ENCODE assay signal across 7 mouse cellular contexts in genomic region chr3:40847018-40847417, GRCm38 (mm10). TPM values are rescaled to one million over a fixed set of nuclear protein-coding genes. Genes with fewer than 3 reads are reported as not detected.
DNase-seq lines count a peak whose midpoint lies in the region; ATAC-seq and TF ChIP-seq lines count a peak whose summit lies in the region.
"Not testable (repeated sequence)": the region's sequence is repeated elsewhere in the genome, so short reads cannot be mapped to it uniquely, and the experiment has no call there.

No protein-coding gene starts in this region.

- not testable (repeated sequence) for ATAC-seq in intestine, embryonic 16.5 days; limb, embryonic 12.5 days (ENCODE audit: insufficient number of reproducible peaks, insufficient read depth, low FRiP score, low TSS enrichment, low read depth); midbrain, embryonic 13.5 days

- peak overlapping the region; percentile 62 for H3K4me2 ChIP-seq in intestine, embryonic 16.5 days (ENCODE audit: low read depth, low read length)
- peak overlapping the region; percentile 65 for H3K4me2 ChIP-seq in limb, embryonic 12.5 days
- peak overlapping the region; percentile 61 for H3K4me2 ChIP-seq in midbrain, embryonic 13.5 days (replicated peaks)

- not testable (repeated sequence) for H3K36me3 ChIP-seq in intestine, embryonic 16.5 days (ENCODE audit: control insufficient read depth, insufficient read depth, low read length); limb, embryonic 12.5 days; midbrain, embryonic 13.5 days; small intestine, adult 2 months (ENCODE audit: control insufficient read depth, insufficient read depth, low read length)

- TF ChIP-seq POLR2A in small intestine, adult 2 months (IDR thresholded peaks at IDR 0.05; ENCODE audit: low read depth, low read length) = not testable (repeated sequence)

- not testable (repeated sequence) for TF ChIP-seq CTCF in small intestine, adult 2 months (IDR thresholded peaks at IDR 0.05; ENCODE audit: extremely low read depth, insufficient read length, insufficient replicate concordance, low read depth, low read length)

- H3K4me3 ChIP-seq in intestine, embryonic 16.5 days (ENCODE audit: low read length) = peak overlapping the region; percentile 61
- peak overlapping the region; percentile 49 for H3K4me3 ChIP-seq in limb, embryonic 12.5 days (replicated peaks)
- H3K4me3 ChIP-seq in midbrain, embryonic 13.5 days (replicated peaks) = peak overlapping the region; percentile 50
- peak overlapping the region; percentile 78 for H3K4me3 ChIP-seq in small intestine, adult 2 months (ENCODE audit: low read depth, low read length)

- H3K9ac ChIP-seq in intestine, embryonic 16.5 days (ENCODE audit: low read depth, low read length) = peak overlapping the region; percentile 76
- peak overlapping the region; percentile 44 for H3K9ac ChIP-seq in limb, embryonic 12.5 days (replicated peaks)
- peak overlapping the region; percentile 76 for H3K9ac ChIP-seq in midbrain, embryonic 13.5 days (replicated peaks)

- peak; percentile 33 to 46 for DNase-seq in adrenal gland, adult 18-20 months (ENCODE audit: low spot score in 2 of 2)
- DNase-seq in embryo, embryonic 10.5 days (ENCODE audit: low spot score) = peak; percentile 53
- DNase-seq in gastrocnemius, postnatal 36 days = peak; percentile 9 to 43

- intact Hi-C loops in gastrocnemius, postnatal 36 days (cut with DNase I) = not testable (repeated sequence)

- H3K27ac ChIP-seq in intestine, embryonic 16.5 days (ENCODE audit: low read length) = peak overlapping the region; percentile 57
- H3K27ac ChIP-seq in limb, embryonic 12.5 days = not testable (repeated sequence)
- peak overlapping the region; percentile 31 for H3K27ac ChIP-seq in midbrain, embryonic 13.5 days
- peak overlapping the region; percentile 79 for H3K27ac ChIP-seq in small intestine, adult 2 months (ENCODE audit: insufficient read depth, low read depth, low read length)

- not testable (repeated sequence) for H3K27me3 ChIP-seq in intestine, embryonic 16.5 days (replicated peaks; ENCODE audit: control insufficient read depth, insufficient read depth, low read length); limb, embryonic 12.5 days; midbrain, embryonic 13.5 days; small intestine, adult 2 months (ENCODE audit: control insufficient read depth, insufficient read depth, low read length)

- WGBS in intestine, embryonic 16.5 days = 0% methylated on average over 14 of the region's 21 CpGs
- under 1% methylated on average over 18 of the region's 21 CpGs for WGBS in limb, embryonic 12.5 days
- WGBS in midbrain, embryonic 13.5 days = under 1% methylated on average over 17 of the region's 21 CpGs
- WGBS in small intestine, adult 2 months = 1% methylated on average over 19 of the region's 21 CpGs

- not testable (repeated sequence) for H3K9me3 ChIP-seq in intestine, embryonic 16.5 days (ENCODE audit: control insufficient read depth, low read length); limb, embryonic 12.5 days; midbrain, embryonic 13.5 days

- not testable (repeated sequence) for H3K4me1 ChIP-seq in intestine, embryonic 16.5 days (ENCODE audit: control insufficient read depth, insufficient read depth, low read length); limb, embryonic 12.5 days (replicated peaks); midbrain, embryonic 13.5 days (replicated peaks); small intestine, adult 2 months (ENCODE audit: control insufficient read depth, insufficient read depth, insufficient read length, low read length)

RNA-seq across cellular contexts. Expression of gene Abhd18, which starts 0.2 kb away (rescaled TPM):
- 1 to 10 TPM; 3.0 to 6.1 TPM for total RNA-seq in adrenal gland, adult 18-20 months (2021)
- total RNA-seq in gastrocnemius, postnatal 36 days (2021) = 10 to 100 TPM; 13.1 to 23.9 TPM
- 12.6 and 15.8 TPM in 2 replicates for polyA plus RNA-seq in intestine, embryonic 16.5 days (2015; fragmentation: Nextera tagmentation; extraction: Ambion mirVana)
- polyA plus RNA-seq in limb, embryonic 12.5 days (2016; fragmentation: Nextera tagmentation; extraction: Ambion mirVana) = 7.3 and 11.3 TPM in 2 replicates
- 13.2 and 18.6 TPM in 2 replicates for polyA plus RNA-seq in midbrain, embryonic 13.5 days (2015; fragmentation: Nextera tagmentation; extraction: Ambion mirVana)
- 0.76 and 2.6 TPM in 2 replicates for polyA plus RNA-seq in small intestine, adult 2 months (2012; rRNA removed)

RNA-seq across cellular contexts. Expression of gene Mfsd8, which starts 0.3 kb away (rescaled TPM):
- total RNA-seq in adrenal gland, adult 18-20 months (2021) = 10 to 100 TPM; 22.3 to 24.6 TPM
- 10 to 100 TPM; 12.9 to 16.6 TPM for total RNA-seq in gastrocnemius, postnatal 36 days (2021)
- 5.8 and 6.0 TPM in 2 replicates for polyA plus RNA-seq in intestine, embryonic 16.5 days (2015; fragmentation: Nextera tagmentation; extraction: Ambion mirVana)
- polyA plus RNA-seq in limb, embryonic 12.5 days (2016; fragmentation: Nextera tagmentation; extraction: Ambion mirVana) = 5.6 and 6.8 TPM in 2 replicates
- polyA plus RNA-seq in midbrain, embryonic 13.5 days (2015; fragmentation: Nextera tagmentation; extraction: Ambion mirVana) = 11.7 and 12.2 TPM in 2 replicates
- 0.56 and 2.1 TPM in 2 replicates for polyA plus RNA-seq in small intestine, adult 2 months (2012; rRNA removed)

RNA-seq across cellular contexts. Expression of gene Plk4, which starts 47.2 kb away (rescaled TPM):
- total RNA-seq in adrenal gland, adult 18-20 months (2021) = 1 to 10 TPM; 4.8 to 6.0 TPM
- total RNA-seq in gastrocnemius, postnatal 36 days (2021) = under 1 TPM; 0.54 to 0.71 TPM
- polyA plus RNA-seq in intestine, embryonic 16.5 days (2015; fragmentation: Nextera tagmentation; extraction: Ambion mirVana) = 27.9 and 31.7 TPM in 2 replicates
- polyA plus RNA-seq in limb, embryonic 12.5 days (2016; fragmentation: Nextera tagmentation; extraction: Ambion mirVana) = 68.8 and 74.5 TPM in 2 replicates
- 23.2 and 24.1 TPM in 2 replicates for polyA plus RNA-seq in midbrain, embryonic 13.5 days (2015; fragmentation: Nextera tagmentation; extraction: Ambion mirVana)
- polyA plus RNA-seq in small intestine, adult 2 months (2012; rRNA removed) = 0.42 and 1.1 TPM in 2 replicates

RNA-seq across cellular contexts. Expression of gene 1700034I23Rik, which starts 55.3 kb away (rescaled TPM):
- total RNA-seq in adrenal gland, adult 18-20 months (2021) = under 1 TPM in 1 of 2 experiments, not detected in 1; 0.16 TPM
- under 1 TPM in 1 of 2 experiments, not detected in 1; 0.10 TPM for total RNA-seq in gastrocnemius, postnatal 36 days (2021)
- polyA plus RNA-seq in intestine, embryonic 16.5 days (2015; fragmentation: Nextera tagmentation; extraction: Ambion mirVana) = 0.12 and 0.16 TPM in 2 replicates
- polyA plus RNA-seq in limb, embryonic 12.5 days (2016; fragmentation: Nextera tagmentation; extraction: Ambion mirVana) = 0.14 and 0.23 TPM in 2 replicates
- polyA plus RNA-seq in midbrain, embryonic 13.5 days (2015; fragmentation: Nextera tagmentation; extraction: Ambion mirVana) = 0.22 and 0.49 TPM in 2 replicates
- not detected in 2 replicates for polyA plus RNA-seq in small intestine, adult 2 months (2012; rRNA removed)

Comparison
In these comparisons a context has a peak if more than half of its experiments do, and no peak if none do; other contexts are left out.
1. RNA of gene Plk4, which starts 47.2 kb away (polyA plus RNA-seq): 68.8 to 74.5 TPM in limb, embryonic 12.5 days, 27.9 to 31.7 TPM in intestine, embryonic 16.5 days and 23.2 to 24.1 TPM in midbrain, embryonic 13.5 days; 0.42 to 1.1 TPM in small intestine, adult 2 months; every median in the first group is over 10 times any median in the second.
2. Peak in every context shown above with its lines, with median percentiles within 50 percentile points of each other: DNase-seq, H3K4me2 ChIP-seq, H3K4me3 ChIP-seq and H3K9ac ChIP-seq.